Mouse (Mus musculus): Measurements from ENCODE around the gene Umod. TPM values are rescaled to one million over a fixed set of nuclear protein-coding genes. Genes with fewer than 3 reads are reported as not detected.

Umod gene
- polyA plus RNA-seq, 1 experiment from 2014 or later = 3.5 TPM

DNA sequence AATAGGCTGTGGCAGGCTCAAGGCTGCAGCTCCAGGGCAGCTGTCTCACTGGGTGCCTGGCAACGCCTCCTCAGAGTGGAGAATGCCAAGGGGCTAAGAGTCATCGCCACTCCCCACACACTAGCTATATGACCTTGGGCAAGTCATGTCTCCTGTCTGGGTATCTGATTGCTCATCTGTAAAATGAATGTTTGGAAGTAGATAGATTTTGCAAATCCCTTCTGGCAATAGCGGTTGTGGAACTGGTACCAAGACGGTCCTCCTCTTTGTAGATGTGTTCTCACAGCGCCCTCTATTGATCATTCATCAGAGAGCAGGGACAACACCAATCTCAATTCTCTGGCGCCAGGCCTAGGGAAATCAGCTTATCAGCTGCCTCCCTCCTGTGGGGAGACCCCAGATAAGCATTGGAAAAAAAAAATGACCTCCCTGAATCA is 51.9 kb downstream of the Umod start:
- ATAC-seq (replicated peaks; ENCODE audit: low FRiP score) = peak; percentile 54; the same call in 1 of the 2 replicates
- Histone ChIP-seq H3K27me3 (no peaks in the 10 kb centered on the region), H3K9ac (no peak overlapping the region), H3K4me3 (replicated peaks) (no peak overlapping the region), H3K4me2 (no peak overlapping the region), H3K9me3 (replicated peaks) (no peaks in the 10 kb centered on the region), H3K27ac (no peak overlapping the region), H3K4me1 (no peaks in the 10 kb centered on the region), H3K36me3 (no peaks in the 10 kb centered on the region)
- 21% methylated on average over 6 of the region's 6 CpGs for WGBS

DNA sequence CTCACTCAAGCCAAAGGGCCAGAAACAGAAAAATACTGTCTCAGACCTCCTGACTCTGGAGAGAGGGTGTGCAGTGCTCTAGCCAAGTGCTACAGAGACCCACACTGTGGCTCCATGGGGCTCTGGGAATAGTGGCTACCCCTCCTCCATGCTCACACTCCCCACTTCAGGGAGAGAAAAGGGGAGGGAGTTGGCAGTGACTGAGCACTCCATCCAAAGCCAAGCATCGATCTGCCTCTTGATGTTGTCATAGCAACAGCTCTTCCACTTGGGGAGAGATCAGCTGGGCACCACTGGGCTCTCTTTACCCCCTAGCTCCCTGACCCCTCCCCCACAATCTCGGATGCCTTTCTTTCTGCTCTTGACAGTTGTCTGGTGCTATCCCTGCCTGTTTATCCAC is 58.4 kb downstream of the Umod start:
- Histone ChIP-seq H3K9ac (no peak overlapping the region), H3K4me1 (no peaks in the 10 kb centered on the region), H3K27ac (no peak overlapping the region), H3K4me2 (no peak overlapping the region), H3K27me3 (no peaks in the 10 kb centered on the region), H3K9me3 (replicated peaks) (no peaks in the 10 kb centered on the region), H3K4me3 (replicated peaks) (no peak overlapping the region), H3K36me3 (no peaks in the 10 kb centered on the region)
- WGBS = 9% methylated on average over 2 of the region's 2 CpGs
- ATAC-seq (replicated peaks; ENCODE audit: low FRiP score) = no peak

DNA sequence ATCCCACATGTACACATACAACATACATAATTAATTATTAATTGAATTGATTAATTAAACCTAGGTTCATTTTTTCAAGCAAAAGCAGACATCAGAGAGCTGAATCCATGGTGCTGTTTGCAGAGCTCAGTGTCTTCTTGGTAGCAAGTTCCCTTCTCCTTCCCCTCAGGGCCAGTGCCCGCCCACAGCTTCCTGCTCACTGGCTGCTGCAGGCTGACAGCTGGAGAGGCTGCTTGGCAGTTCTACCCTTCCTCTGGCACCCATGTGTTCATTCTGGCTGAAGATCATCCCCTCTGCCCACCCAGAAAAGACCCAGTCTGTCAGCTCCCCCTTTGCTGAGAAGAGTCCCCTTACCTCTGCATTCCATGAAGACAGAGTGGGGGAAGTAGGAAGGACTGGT is 60.6 kb downstream of the Umod start:
- ATAC-seq (replicated peaks; ENCODE audit: low FRiP score) = no peak

More for the DNA sequence above, 60.6 kb downstream of the Umod start:
- no peaks in the 10 kb centered on the region for H3K36me3 ChIP-seq
- 65% methylated on average over 1 of the region's 1 CpGs for WGBS
- H3K9me3 ChIP-seq (replicated peaks) = no peaks in the 10 kb centered on the region
- no peak overlapping the region for H3K9ac ChIP-seq
- H3K4me2 ChIP-seq = no peak overlapping the region
- no peak overlapping the region for H3K27ac ChIP-seq
- H3K27me3 ChIP-seq = no peaks in the 10 kb centered on the region
- no peaks in the 10 kb centered on the region for H3K4me1 ChIP-seq
- H3K4me3 ChIP-seq (replicated peaks) = no peak overlapping the region

Other genes starting within 250 kb of the Umod start
- 0.14 TPM in 1 of 2 replicates, not detected in the other for gene Gp2, start 20.0 kb downstream of the Umod start, polyA plus RNA-seq (2015; fragmentation: Nextera tagmentation; extraction: Ambion mirVana)
- 0.64 and 1.0 TPM in 2 replicates for gene Acsm5, start 40.2 kb upstream of the Umod start, polyA plus RNA-seq (2015; fragmentation: Nextera tagmentation; extraction: Ambion mirVana)
- gene Pdilt, start 44.2 kb upstream of the Umod start, polyA plus RNA-seq (2015; fragmentation: Nextera tagmentation; extraction: Ambion mirVana) = 0.06 and 0.10 TPM in 2 replicates
- 26.0 and 29.4 TPM in 2 replicates for gene Acsm2, start 75.1 kb upstream of the Umod start, polyA plus RNA-seq (2015; fragmentation: Nextera tagmentation; extraction: Ambion mirVana)
- gene Acsm1, start 127.7 kb upstream of the Umod start, polyA plus RNA-seq (2015; fragmentation: Nextera tagmentation; extraction: Ambion mirVana) = 2.1 and 2.6 TPM in 2 replicates
- not detected in 2 replicates for gene Acsm4, start 210.7 kb upstream of the Umod start, polyA plus RNA-seq (2015; fragmentation: Nextera tagmentation; extraction: Ambion mirVana)
- gene Thumpd1, start 241.5 kb upstream of the Umod start, polyA plus RNA-seq (2015; fragmentation: Nextera tagmentation; extraction: Ambion mirVana) = 77.0 and 80.1 TPM in 2 replicates

Measured in kidney, embryonic 15.5 days (tissue).